Mouse (Mus musculus): ENCODE measurements around the gene Smim23.

DNA sequence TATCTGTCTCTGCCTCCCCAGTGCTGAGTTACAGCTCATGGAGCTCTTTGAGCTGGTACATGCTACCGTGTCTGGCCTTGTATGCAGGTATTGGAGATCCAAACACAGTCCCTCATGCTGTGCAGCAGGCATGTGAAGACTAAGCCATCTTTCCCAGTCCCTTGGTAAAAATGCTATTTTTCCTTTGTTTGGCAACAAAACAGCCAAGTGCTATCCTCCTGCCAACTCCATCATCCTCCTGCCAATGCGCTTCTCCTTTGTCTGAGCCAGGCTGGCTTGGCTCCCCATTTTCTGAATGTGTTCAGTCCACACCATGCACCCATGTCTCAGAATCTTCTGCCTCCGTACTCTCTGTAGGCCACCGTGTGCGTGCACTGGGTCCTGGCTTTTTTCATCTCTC lies 40.2 kb upstream of the Smim23 start:
- TF ChIP-seq POLR2A (IDR thresholded peaks at IDR 0.05; ENCODE audit: low read depth, low read length), result no peak
- TF ChIP-seq CTCF (IDR thresholded peaks at IDR 0.05; ENCODE audit: extremely low read depth, insufficient read depth, insufficient read length, insufficient replicate concordance), result no peak
